Mouse (Mus musculus): ENCODE data around the gene Rps10. TPM values are rescaled to one million over a fixed set of nuclear protein-coding genes. Genes with fewer than 3 reads are reported as not detected.

Gene Rps10
- polyA plus RNA-seq, 1 experiment: 2,622 TPM

DNA sequence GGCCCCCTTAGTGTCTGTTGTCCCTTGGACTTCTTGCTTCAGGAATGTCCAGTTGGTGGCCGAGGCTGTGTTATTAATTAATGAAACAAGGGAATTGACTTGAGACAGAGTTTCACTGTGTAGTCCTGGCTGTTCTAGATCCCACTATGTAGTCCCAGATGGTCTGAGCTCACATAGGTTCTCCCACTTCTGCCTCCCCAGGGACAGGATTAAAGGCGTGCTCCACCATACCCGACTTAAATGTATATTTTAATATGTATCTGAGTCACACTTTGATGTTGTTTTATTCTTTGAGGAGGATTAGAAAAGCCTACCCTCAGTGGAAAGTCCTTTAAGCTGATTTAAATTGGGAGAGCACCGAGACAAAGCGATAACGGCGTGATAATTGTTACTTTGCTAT, 39.8 kb upstream of the Rps10 start:
- peaks cover 3% of the 10 kb centered on the region for H3K4me1 ChIP-seq (ENCODE audit: control insufficient read depth, insufficient read depth, low read length)
- no peak overlapping the region for H3K4me3 ChIP-seq (ENCODE audit: low read depth, low read length)
- H3K9ac ChIP-seq (ENCODE audit: low read depth, poor library complexity, severe bottlenecking): no peak overlapping the region
- no peaks in the 10 kb centered on the region for H3K27me3 ChIP-seq (ENCODE audit: control insufficient read depth, insufficient read depth, low read length, poor library complexity, severe bottlenecking)
- H3K27ac ChIP-seq (ENCODE audit: insufficient read depth, low read length): no peak overlapping the region
- TF ChIP-seq CTCF (IDR thresholded peaks at IDR 0.05; ENCODE audit: low read depth, low read length): no peak
- TF ChIP-seq POLR2A (IDR thresholded peaks at IDR 0.05; ENCODE audit: insufficient read depth, low read length): no peak
- TF ChIP-seq EP300 (IDR thresholded peaks at IDR 0.05; ENCODE audit: insufficient read depth, low read depth, low read length): no peak
- H3K9me3 ChIP-seq (replicated peaks; ENCODE audit: control insufficient read depth, insufficient read depth, low read length, poor library complexity, severe bottlenecking): no peaks in the 10 kb centered on the region
- no peaks in the 10 kb centered on the region for H3K36me3 ChIP-seq (ENCODE audit: control insufficient read depth, insufficient read depth, low read length, poor library complexity, severe bottlenecking)

DNA sequence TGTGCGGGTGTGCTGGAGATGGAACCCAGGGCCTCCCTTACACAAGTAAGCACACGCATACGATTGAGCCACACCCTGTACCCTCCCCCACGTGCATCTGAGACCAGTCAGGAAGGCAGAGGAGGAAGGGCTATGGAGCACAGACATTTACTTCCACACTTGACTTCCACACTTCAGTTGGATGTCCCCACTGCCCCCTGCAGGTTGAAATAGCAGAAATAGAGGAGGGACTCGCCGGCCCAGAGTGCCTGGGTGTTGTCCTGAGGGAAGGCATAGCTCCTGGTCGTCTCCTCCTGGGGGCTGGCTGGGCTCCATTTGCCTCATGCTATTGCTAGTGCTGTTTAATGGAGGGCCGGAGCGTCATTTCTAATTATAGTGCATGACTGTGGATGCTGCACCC, 39.0 kb upstream of the Rps10 start:
- Histone ChIP-seq H3K9ac (ENCODE audit: low read depth, poor library complexity, severe bottlenecking) (no peak overlapping the region), H3K27me3 (ENCODE audit: control insufficient read depth, insufficient read depth, low read length, poor library complexity, severe bottlenecking) (no peaks in the 10 kb centered on the region), H3K27ac (ENCODE audit: insufficient read depth, low read length) (no peak overlapping the region), H3K4me3 (ENCODE audit: low read depth, low read length) (no peak overlapping the region), H3K36me3 (ENCODE audit: control insufficient read depth, insufficient read depth, low read length, poor library complexity, severe bottlenecking) (no peaks in the 10 kb centered on the region), H3K9me3 (replicated peaks; ENCODE audit: control insufficient read depth, insufficient read depth, low read length, poor library complexity, severe bottlenecking) (no peaks in the 10 kb centered on the region), H3K4me1 (ENCODE audit: control insufficient read depth, insufficient read depth, low read length) (peaks cover 3% of the 10 kb centered on the region)
- peak; percentile 47 for TF ChIP-seq CTCF (IDR thresholded peaks at IDR 0.05; ENCODE audit: low read depth, low read length)
- no peak for TF ChIP-seq EP300 (IDR thresholded peaks at IDR 0.05; ENCODE audit: insufficient read depth, low read depth, low read length)
- no peak for TF ChIP-seq POLR2A (IDR thresholded peaks at IDR 0.05; ENCODE audit: insufficient read depth, low read length)

DNA sequence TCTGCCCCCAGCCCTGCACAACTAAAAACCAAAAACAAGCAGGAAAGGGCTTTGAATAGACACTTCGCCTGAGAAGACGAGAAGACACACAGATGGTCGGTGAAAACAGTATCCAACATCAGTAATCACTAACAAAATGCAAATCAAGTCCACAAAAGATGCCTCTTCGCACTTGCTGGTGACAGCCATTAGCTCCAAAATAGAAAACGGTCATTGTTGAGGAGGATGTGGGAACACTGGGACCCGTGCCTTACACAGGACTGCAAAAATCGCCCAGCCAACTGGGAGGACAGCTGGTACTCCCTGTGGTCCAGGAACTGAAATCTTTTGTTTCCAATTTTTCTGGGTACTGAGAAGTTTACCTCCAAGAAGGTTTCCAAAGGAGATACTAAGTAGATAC, 37.5 kb upstream of the Rps10 start:
- H3K27ac ChIP-seq (ENCODE audit: insufficient read depth, low read length): no peak overlapping the region
- no peak overlapping the region for H3K4me3 ChIP-seq (ENCODE audit: low read depth, low read length)
- TF ChIP-seq POLR2A (IDR thresholded peaks at IDR 0.05; ENCODE audit: insufficient read depth, low read length) (no peak), EP300 (IDR thresholded peaks at IDR 0.05; ENCODE audit: insufficient read depth, low read depth, low read length) (no peak)
- no peaks in the 10 kb centered on the region for H3K27me3 ChIP-seq (ENCODE audit: control insufficient read depth, insufficient read depth, low read length, poor library complexity, severe bottlenecking)
- no peak overlapping the region for H3K9ac ChIP-seq (ENCODE audit: low read depth, poor library complexity, severe bottlenecking)
- H3K36me3 ChIP-seq (ENCODE audit: control insufficient read depth, insufficient read depth, low read length, poor library complexity, severe bottlenecking): no peaks in the 10 kb centered on the region
- H3K9me3 ChIP-seq (replicated peaks; ENCODE audit: control insufficient read depth, insufficient read depth, low read length, poor library complexity, severe bottlenecking): no peaks in the 10 kb centered on the region
- H3K4me1 ChIP-seq (ENCODE audit: control insufficient read depth, insufficient read depth, low read length): peaks cover 3% of the 10 kb centered on the region

DNA sequence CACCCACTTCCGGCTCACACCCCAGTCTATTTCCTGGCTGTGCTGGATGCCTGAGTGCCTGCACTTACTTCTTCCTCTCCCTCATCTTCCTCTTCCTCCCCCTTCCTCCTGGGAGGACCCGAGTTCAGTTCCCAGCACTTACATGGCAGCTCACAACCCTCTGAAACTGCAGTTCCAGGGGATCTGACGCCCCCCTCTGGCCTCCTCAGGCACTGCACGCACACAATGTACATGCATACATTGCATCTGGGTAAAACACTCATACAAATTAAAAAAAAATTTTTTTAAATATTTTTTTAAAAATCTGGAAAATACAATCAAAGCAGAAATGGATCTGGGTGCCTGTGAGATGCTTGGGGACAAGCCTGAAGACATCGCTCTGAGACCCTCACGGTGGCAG, 35.3 kb upstream of the Rps10 start:
- Histone ChIP-seq H3K9ac (ENCODE audit: low read depth, poor library complexity, severe bottlenecking) (no peak overlapping the region), H3K27ac (ENCODE audit: insufficient read depth, low read length) (no peak overlapping the region)

DNA sequence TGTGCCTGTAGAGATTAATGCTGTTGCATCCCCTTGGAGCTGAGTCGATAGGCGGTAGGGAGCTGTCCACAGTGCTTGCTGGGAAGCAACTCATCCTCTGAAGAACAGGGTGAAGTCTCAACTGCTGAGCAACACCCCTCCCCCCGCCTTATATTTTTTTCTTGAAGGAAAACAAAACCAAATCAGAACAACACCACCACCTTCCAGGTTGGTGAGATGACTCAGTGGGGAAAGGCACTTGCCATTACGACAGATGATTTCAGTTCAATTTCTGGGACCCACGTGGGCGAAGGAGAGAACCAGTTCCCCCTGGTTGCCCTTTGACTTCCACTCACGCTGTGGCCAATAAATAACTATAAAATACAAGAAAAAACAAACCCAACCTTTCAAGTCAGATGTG, 22.3 kb upstream of the Rps10 start:
- Histone ChIP-seq H3K9ac (ENCODE audit: low read depth, poor library complexity, severe bottlenecking) (no peak overlapping the region), H3K27me3 (ENCODE audit: control insufficient read depth, insufficient read depth, low read length, poor library complexity, severe bottlenecking) (0 out of 2 replicates have a peak, but pooled peaks cover 2% of the 10 kb centered on the region), H3K4me3 (ENCODE audit: low read depth, low read length) (no peak overlapping the region), H3K36me3 (ENCODE audit: control insufficient read depth, insufficient read depth, low read length, poor library complexity, severe bottlenecking) (no peaks in the 10 kb centered on the region), H3K27ac (ENCODE audit: insufficient read depth, low read length) (no peak overlapping the region), H3K4me1 (ENCODE audit: control insufficient read depth, insufficient read depth, low read length) (peaks cover 5% of the 10 kb centered on the region), H3K9me3 (replicated peaks; ENCODE audit: control insufficient read depth, insufficient read depth, low read length, poor library complexity, severe bottlenecking) (no peaks in the 10 kb centered on the region)
- no peak for TF ChIP-seq POLR2A (IDR thresholded peaks at IDR 0.05; ENCODE audit: insufficient read depth, low read length)
- TF ChIP-seq EP300 (IDR thresholded peaks at IDR 0.05; ENCODE audit: insufficient read depth, low read depth, low read length): no peak
- no peak for TF ChIP-seq CTCF (IDR thresholded peaks at IDR 0.05; ENCODE audit: low read depth, low read length)

More for the DNA sequence above, 35.3 kb upstream of the Rps10 start:
- H3K27me3 ChIP-seq (ENCODE audit: control insufficient read depth, insufficient read depth, low read length, poor library complexity, severe bottlenecking): no peaks in the 10 kb centered on the region
- no peaks in the 10 kb centered on the region for H3K9me3 ChIP-seq (replicated peaks; ENCODE audit: control insufficient read depth, insufficient read depth, low read length, poor library complexity, severe bottlenecking)
- H3K4me3 ChIP-seq (ENCODE audit: low read depth, low read length): no peak overlapping the region
- no peaks in the 10 kb centered on the region for H3K36me3 ChIP-seq (ENCODE audit: control insufficient read depth, insufficient read depth, low read length, poor library complexity, severe bottlenecking)
- H3K4me1 ChIP-seq (ENCODE audit: control insufficient read depth, insufficient read depth, low read length): peaks cover 3% of the 10 kb centered on the region
- TF ChIP-seq CTCF (IDR thresholded peaks at IDR 0.05; ENCODE audit: low read depth, low read length): peak; percentile 46
- no peak for TF ChIP-seq POLR2A (IDR thresholded peaks at IDR 0.05; ENCODE audit: insufficient read depth, low read length)
- no peak for TF ChIP-seq EP300 (IDR thresholded peaks at IDR 0.05; ENCODE audit: insufficient read depth, low read depth, low read length)

- Histone ChIP-seq H3K27ac (ENCODE audit: insufficient read depth, low read length) (no peak overlapping the region), H3K4me3 (ENCODE audit: low read depth, low read length) (no peak overlapping the region), H3K4me1 (ENCODE audit: control insufficient read depth, insufficient read depth, low read length) (peaks cover 5% of the 10 kb centered on the region), H3K9ac (ENCODE audit: low read depth, poor library complexity, severe bottlenecking) (no peak overlapping the region), H3K27me3 (ENCODE audit: control insufficient read depth, insufficient read depth, low read length, poor library complexity, severe bottlenecking) (0 out of 2 replicates have a peak, but pooled peaks cover 2% of the 10 kb centered on the region), H3K9me3 (replicated peaks; ENCODE audit: control insufficient read depth, insufficient read depth, low read length, poor library complexity, severe bottlenecking) (no peaks in the 10 kb centered on the region), H3K36me3 (ENCODE audit: control insufficient read depth, insufficient read depth, low read length, poor library complexity, severe bottlenecking) (no peaks in the 10 kb centered on the region)
- TF ChIP-seq CTCF (IDR thresholded peaks at IDR 0.05; ENCODE audit: low read depth, low read length): no peak
- no peak for TF ChIP-seq POLR2A (IDR thresholded peaks at IDR 0.05; ENCODE audit: insufficient read depth, low read length)
- TF ChIP-seq EP300 (IDR thresholded peaks at IDR 0.05; ENCODE audit: insufficient read depth, low read depth, low read length): no peak
Observed at GRCm38 (mm10) chr17:27657123-27657522, 20.7 kb upstream of the Rps10 start.
